Mouse (Mus musculus): ENCODE measurements around the gene Aif1l.

The Aif1l gene

DNA sequence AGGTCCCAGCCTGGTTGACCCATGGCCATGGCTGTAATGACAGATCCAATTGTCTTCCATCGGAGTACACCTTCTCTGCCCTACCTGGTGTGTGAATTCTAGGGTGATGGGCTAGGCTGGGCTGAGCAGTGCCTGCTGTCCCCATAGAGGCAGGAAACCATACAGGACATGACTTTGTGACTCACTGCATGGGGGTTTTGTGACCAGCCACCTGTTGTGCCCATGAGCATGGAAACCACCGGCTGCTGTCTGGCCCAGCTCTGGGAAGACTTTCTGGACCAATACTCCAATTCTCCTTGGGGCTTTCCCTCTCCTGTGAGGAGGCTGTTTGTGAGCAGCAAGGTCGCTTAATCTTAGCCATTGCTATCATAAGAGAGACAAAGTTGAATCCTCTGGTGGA is 2.8 kb downstream of the Aif1l start:
- no peak for DNase-seq

DNA sequence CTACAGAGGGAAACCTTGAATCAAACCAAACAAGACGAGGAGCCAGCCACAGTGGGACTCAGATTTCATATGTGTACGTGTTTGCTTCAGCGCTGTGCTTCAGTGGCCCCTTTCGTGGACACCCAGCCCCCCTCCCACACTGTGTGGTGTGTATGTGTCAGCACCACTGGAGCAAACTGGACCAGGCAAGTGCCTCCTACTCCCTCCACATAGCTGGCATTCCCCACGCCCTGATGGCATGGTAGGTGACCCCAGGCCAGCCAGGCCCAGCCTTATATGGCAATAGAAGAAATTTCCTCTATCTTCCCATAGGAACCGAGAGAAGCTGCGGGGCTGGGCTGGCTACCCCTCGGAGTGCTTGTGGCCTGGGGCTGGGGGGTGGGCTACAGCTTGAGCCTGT is 3.7 kb downstream of the Aif1l start:
- DNase-seq: peak; percentile 53 to 65

DNA sequence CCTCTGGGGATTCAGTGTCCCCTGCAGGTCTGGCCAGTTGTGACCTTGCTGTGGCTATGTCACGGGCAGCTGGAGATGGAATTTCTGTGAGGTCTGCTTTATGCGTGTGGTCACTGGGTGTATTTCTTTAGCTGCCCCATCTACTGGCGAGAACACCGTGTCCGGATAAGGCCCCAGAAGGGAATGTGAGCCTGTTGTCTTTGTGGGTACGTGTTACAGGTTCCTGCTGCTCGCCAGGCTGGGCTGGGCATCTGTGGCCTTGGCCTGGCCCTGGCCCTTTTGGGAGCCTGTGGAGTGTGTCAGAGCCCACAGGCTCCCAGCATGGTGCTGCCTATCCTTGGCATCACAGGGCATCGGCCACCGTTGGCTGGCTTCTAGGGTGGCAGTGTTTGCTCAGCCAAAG is 4.8 kb downstream of the Aif1l start:
- DNase-seq: peak; percentile 66 to 81

DNA sequence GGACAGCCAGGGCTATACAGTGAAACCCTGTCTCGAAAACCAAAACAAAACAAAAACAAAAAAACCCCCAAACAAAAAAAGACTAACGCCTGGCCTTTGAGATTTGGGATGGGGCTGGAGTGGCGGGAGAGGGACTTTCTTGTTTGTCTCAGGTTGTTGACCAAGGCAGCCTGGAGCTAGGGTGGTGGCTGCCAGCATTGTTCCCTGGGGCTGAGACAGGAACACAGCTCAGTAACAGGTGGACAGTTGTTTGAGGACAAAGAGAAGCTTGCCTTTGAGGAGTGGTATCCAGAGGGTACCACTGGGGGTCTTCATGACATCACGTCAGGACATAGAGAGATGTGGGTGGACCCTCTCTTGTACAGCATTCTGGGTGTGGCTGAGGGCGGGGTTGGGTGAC is 5.7 kb downstream of the Aif1l start:
- DNase-seq: no peak

DNA sequence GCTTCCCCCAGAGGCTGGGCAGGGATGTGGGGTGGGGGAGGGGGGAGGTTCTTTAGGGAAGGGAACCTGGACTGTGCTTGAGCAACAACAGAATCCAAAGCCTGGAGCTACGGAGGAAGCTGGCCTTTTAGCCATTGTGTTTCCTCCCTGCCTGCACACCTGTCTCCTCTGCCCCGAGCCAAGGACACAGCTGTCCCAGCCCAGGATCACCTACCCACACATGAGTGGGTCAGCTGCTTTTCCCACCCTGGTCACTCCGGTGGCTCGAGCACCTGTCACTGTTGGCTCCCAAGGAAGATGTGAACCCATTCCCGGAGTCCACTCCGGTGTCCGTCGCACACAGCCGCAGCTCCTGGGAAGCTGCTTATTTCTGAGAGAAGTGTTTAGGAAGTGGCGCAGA is 7.3 kb downstream of the Aif1l start:
- no peak for DNase-seq

DNA sequence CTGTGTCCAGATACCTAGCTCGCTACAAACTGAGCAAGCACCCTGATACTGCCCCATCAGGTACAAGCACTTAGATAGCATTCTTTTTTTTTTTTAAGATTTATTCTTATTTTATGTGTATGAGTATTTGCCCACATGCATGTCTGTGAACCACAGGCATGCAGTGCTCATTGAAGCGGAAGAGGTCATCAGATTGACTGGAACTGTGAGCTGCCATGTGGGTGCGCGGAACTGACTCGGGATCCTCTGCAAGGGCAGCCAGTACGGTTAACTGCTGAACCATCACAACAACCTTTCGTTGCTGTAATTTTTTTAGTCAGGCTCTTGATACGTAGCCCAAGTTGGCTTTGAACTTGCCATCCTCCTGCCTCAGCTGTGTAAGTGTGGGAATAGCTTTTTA is 11.0 kb downstream of the Aif1l start:
- peak in 1 of 2 experiments; percentile 36 for DNase-seq

DNA sequence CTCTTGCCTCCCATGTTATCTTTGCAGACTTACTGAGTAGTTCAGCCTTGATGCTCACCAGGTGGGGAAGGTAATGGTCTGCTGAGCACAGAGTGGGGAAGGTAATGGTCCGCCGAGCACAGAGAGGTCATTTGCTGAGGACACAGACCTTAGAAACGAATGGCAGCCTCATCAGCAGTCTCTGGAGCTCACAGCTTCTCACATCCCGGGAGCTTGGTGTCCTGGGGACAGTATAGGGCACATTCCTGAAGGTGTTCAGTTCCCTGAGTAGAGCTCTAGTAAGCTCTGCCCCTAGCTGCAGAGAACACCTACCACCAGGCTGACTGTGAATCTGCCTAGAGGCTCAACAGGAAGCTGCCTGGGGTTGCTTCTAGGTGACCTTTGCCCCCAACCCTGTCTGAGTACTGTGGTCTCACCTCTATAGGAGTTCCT is 11.9 kb downstream of the Aif1l start:
- peak; percentile 56 to 63 for DNase-seq

DNA sequence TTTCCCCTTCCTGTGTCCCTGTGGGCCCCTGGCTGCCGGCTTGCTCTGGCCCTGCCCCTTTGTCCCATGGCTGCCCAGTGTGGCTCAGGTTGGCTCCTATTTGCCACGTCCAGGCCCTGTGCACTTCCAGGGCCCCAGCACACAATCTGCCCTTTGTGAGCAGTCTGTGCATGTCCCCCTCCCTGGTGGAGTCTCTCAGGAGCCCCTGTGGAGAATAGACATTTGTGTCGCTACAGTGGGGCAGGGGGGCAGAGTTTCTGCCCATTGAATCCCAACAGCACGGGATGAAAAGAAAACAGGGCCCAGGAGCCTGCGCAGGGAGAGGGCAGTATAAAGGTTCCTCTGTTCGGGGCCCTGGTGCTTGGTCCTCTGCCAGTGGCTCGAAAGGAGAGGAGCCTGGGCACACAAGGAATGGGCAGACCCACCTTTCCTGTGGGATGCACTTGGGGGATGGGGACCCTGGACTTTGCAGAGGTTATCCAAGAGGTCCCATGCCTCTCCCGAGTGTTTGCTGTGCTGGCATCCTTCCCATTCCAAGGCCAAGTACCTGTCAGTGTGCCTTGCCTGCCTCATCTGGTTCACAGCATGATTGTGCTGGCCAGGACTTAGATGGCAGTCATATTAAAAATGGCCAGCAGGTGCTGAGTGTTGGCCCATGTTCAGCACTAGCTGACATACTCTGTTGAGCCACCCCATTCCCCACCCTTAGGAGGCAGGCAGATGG is 12.7 kb downstream of the Aif1l start:
- DNase-seq: peak; percentile 55 to 71

DNA sequence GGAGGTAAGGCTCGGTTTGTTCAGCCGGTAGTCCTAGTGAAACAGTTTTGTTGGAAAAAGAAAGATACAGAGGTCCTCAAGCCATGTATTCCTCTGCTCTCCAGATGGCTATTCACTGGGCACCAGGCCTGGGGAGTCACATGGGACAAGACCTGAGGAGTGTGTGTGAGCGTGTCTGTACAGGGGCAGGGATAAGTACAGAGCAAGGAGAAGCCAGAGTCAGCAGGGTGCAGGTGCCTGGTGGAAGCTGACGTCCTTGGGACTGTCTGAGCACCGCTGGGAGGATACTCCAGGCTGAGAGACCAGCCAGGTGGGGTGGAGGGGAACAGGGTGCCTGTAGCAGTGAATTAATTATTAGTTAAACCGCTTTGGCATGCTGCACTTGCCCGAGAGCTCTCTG is 13.6 kb downstream of the Aif1l start:
- DNase-seq: peak; percentile 81 to 87

DNA sequence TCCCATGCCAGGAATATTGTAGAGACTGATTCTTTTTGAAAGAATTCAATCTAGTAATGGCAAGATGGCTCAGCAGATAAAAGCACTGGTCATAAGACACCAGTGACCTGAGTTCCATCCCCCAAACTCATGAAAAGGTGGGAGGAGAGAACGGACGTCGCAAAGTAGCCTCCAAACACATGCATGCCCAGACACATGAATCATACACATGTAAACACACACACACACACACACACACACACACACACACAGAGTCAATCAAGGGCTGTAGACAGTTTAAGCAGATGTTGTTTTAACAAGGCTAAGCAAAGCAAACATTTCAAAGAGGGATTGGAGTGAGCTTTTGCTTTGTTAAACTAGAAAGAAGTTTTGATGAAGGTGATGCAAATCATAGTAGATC is 14.3 kb downstream of the Aif1l start:
- DNase-seq: no peak

DNA sequence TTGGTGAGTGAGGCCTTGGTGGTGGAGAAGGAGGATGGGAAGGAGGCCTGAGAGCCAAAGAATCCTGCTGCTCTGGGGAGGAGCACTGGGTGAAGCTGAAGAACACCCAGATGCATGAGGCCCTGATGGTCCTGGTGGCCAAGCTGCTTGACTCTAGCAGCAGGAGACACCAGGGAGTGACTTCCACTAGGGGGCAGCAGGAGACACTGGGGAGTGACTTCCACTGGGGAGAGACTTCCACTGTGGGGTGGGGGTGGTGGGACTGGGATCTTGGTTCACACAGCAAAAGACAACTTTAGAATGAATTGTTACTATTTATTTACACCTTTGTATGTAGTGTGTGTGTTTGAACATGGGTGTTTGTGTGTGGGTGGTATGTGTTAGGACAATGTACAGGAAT is 15.2 kb downstream of the Aif1l start:
- DNase-seq: peak in 1 of 2 experiments; percentile 75

DNA sequence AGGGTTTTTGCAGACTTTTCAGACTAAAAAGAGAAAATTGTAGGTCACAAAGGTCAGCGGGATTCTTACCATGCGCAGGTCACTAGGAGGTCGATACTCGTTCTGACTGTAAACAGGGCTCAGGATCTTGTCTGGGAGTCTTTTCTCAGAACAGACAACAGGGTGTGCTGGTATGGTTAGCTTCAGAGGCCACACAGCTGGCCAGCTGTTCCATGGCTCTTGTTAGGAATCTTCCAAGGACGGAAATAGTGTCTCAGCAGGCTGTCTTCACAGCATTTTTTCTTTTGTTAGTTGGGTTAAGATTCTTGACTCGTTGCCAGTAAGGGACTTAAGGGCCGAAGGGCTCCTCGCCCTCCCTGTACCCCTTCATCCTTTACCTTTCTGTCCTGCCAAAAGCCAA is 16.9 kb downstream of the Aif1l start:
- no peak for DNase-seq

DNA sequence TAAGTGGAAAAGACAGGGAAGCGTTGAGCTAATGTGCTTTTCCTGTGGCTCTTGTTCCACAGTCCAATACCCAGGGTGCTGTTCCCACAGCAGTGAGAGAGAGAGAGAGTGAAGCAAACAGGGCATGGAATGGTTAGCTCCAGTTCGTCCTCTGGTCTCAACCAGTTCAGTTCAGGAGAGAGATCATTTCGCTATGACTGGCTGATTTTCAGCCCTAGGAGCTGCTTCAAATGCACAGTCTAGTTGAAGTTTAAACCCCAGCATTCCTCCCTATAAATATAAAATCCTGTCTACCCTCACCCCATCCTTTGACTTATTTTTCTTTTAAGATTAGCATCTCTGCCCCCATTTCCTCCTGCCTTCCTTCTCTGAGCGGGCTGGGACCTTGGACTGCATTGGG is 22.6 kb downstream of the Aif1l start:
- peak; percentile 58 to 86 for DNase-seq

DNA sequence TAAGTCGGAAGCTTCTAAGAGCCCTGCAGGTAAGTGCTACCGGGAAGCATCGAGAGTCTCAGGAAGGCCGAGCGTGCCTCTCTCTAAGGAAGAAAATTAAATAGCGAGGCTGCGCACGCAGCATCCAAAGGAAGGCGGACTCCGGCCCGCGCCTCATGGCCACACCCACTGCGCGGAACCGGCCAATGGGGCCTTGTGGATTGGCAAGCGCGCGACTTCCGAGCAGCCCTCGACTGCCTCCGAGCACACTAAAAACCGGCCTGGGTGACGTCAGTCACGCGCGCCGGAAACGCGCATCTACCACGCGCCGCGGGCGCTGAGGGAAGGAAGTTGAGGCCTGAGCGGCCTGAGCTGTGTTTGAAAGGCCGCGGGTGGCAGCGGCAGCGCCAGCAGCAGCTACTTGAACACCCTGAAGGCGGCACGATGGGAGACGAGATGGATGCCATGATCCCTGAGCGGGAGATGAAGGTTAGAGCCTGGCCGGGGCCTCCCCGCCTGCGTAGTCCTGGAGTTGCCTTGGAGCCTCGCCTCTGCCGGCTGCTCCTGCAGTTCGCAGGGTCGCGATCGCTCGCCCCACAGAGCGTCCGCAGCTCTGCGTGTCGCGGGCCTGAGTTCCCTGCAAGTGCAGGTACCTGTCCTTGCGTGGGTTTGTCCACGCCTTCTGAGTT is 24.3 kb downstream of the Aif1l start, which contains the start of gene Nup214:
Gene Nup214 (plus strand): TSS at position 296 of the 668 bp plus-strand sequence.
- peak; percentile 99 for DNase-seq

DNA sequence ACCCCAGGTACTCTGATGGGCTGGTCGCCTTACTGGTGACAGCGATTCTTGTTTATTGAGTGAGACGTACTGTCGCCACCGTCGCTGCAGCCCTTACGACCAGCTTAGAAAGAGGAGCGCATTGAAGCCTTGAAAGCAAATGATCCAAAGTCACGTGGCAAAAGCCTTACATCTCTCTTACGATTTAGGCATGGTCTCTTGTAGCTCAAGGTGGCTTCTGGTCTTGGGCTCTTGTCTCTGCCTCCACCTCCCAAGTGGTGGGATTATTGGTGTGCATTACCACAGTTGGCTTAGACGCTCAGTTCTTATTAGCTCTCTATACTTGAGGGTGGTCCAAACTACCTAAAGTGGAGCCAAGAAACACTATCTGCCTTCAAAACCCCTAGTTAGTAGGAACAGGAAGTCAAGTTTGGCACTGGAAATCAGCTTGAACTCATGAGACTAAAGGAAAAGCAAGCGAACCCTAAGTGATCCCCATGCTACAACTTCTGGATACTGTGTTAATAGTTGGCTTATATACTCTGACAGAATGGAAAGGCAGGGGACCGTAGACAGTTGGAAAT is 25.0 kb downstream of the Aif1l start:
- DNase-seq: no peak

DNA sequence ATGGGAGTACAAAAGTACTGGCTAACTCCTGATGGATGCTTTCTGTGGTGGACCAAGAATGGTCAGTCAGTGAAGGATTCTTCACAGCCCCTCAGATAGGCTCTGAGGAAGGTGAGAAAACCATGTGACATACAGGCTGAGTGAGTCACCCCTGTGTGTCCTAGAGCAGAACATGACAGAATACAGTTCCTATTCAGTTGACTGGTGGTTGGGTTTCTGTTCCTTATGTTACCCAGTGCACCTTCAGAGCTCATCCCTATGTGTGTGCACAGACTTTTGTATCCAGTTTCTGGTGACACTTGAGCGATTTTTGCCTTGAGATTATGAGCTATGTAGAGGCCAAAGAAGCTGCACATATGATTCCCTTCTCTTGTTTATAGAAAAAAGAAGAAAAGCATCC is 37.8 kb downstream of the Aif1l start:
- no peak for DNase-seq

DNA sequence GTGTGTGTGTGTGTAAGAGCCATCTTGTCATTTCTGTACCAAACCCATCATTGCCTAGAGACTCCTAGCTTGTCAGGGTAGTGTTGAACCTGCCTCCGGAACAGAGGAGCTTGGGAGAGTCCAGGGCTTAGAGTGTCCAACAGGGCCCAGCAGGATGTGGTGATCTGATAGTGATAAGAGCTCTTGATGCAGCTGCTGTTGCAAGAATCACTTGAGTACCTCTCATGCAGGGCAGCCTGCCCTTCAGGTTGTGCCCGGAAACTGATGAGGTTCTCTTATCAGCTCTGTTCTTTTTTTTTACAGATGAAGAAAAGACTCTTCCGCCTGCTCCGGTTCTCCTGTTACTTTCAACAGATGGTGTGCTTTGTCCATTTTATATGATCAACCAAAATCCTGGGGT is 41.0 kb downstream of the Aif1l start:
- DNase-seq: no peak

DNA sequence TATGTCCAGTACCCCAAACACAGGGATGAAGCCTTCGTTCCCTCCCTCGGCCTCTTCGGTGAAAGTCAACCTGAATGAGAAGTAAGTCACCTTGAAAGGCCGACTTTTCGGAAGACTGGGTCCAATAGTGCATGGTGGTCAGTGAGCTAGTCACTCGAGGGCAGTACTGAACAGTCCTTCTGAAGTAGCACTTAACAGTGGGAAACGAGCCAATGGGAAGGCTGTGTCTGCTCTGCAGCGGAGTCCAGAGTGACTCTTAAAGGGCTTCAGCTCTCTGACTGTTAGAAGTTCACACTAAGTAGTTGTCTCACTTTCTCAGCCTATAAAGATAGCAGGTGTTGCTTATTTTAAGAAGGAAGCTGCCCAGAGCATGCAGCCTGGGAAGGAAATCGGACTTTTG is 45.0 kb downstream of the Aif1l start:
- no peak for DNase-seq

DNA sequence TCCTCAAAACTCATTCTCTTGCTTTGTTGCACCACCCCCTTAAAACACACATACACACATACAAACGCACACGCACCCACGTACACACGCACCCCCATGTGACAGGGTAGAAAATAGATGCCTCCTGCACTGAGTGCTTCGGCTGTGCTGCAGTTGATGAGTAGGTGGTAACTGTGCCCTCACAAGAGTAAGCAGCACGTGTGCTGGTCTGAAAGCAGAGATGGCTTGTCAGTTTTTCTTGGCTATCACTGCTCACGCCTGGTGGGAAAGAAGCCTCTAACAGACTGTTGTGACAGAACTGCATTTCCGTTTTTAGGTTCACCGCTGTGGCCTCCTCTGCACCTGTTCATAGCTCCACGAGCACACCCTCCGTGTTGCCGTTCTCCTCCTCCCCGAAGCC is 46.1 kb downstream of the Aif1l start:
- no peak for DNase-seq

DNA sequence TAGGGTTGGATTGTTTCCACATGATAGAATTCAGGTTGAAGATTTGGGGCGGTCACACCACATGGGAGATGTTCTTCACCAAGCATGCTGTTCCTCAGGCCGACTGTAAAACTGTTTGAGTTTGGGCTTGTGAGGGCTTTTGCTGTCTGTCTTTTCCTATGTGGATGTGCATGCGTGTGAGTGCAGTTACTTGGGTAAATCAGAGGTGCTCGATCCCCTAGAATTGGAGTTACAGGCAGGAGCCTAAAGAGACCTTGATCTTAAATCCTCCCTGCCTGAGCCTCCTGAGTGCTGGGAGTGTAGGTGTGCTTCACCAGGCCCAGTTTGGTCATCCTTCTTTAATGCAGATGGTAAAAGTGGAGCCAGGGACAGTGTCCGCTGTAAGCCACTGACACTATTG is 47.6 kb downstream of the Aif1l start:
- DNase-seq: no peak

DNA sequence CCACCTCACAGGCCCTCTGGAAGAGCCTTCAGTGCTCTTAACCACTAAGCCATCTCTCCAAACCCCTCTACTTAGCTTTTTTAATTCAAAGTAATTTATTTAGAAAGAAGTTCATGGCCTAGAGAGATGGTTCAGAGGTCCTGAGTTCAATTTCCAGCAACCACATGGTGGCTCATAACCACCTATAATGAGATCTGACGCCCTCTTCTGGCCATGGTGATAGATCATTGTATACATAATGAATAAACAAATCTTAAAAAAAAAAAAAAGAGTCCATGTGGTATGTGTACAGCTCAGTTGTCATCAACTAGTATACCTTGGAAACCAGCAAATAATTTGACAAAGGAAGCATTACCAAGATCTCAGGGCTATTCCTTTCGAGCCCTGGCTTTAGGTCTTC is 48.5 kb downstream of the Aif1l start:
- DNase-seq: no peak

DNA sequence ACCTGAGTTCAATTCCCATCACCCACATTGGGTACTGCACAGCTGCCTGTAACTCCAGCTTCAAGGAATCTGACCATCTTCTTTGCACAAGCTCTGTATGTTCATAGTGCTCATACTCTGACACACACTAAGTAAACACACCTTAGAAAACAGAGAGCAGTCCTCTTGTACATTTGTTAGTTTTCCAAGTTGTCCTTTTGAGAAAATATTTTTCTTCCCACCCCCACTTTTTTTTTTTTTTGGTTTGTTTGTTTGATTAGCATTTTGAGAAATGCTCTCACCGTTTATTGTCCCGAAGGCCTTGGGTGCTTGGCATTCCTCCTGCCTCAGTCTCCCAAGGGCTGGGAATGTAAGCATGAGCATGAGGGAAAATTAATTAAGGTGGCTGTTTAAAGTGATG is 58.4 kb downstream of the Aif1l start:
- no peak for DNase-seq

DNA sequence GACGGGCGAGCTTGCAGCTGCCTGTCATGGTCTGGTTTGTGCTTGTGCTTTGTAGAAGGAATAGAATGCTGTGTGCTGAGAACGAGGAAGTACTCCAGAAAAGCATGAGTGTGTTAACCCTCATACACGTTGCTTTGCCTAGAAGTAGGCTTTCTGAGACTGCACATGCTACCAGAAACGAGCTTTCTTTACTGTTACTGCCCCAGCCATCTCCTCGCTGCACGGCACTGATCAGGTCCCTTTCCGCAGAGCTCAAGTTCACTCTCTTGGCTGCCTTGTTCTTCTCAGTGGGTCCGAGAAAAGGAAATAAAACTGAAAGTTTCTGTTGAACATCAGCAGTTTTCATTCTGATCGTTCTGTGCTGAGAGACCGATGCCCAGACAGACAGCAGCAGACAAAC is 58.8 kb downstream of the Aif1l start:
- DNase-seq: no peak

DNA sequence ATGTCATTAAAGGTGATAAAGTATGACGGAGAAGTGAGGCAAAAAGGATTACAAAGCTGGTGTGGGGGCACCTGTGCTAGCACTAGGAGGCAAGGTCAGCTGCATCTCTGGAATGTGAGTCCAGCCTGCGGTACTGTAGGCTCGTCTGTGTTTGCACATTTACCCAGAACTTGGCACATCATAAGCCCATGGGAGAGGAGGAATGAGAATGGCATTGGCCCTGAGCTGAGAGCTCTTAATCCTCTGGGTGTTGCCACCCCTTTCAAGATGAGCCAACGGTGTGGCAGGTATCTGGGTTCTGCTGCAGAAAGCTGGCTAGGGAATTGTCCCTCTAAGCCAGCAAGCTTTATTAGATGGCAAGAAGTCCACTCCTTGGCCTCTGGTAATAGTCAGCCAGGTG is 69.8 kb downstream of the Aif1l start:
- DNase-seq: peak; percentile 20 to 59
